Mouse (Mus musculus) adrenal gland, adult 2 months (tissue): Measurements from ENCODE around the gene Rassf2. TPM values are rescaled to one million over a fixed set of nuclear protein-coding genes. Genes with fewer than 3 reads are reported as not detected.

ENCODE experiments used
- DNase-seq: peaks from one replicate; pipeline ENCODE4 v3.0.0; 2021
- long read RNA-seq: library from polyadenylated mRNA; stranded (forward); transcript quantifications from one replicate; pipeline ENCODE4 v2.0.0, GENCODE M21; 2021
- polyA plus RNA-seq: library from polyadenylated mRNA; depleted of rRNA; stranded (reverse); fragments of >200 nt; gene quantifications from 2 replicates; pipeline ENCODE4 v1.2.3, GENCODE M21; 2012; rRNA removed
- total RNA-seq, 2 experiments: library from RNA; stranded (reverse); gene quantifications; 2 replicates each; pipeline ENCODE4 v1.2.3; 2021

The Rassf2 gene
- total RNA-seq (10 to 100 TPM; 10.4 to 11.7 TPM), polyA plus RNA-seq (10.5 and 12.3 TPM in 2 replicates)
- long read RNA-seq, full-length matches to known transcripts: 1 of 5 reads
- long read RNA-seq, partial matches to known transcripts: 1 of 5 reads
- long read RNA-seq, other reads (novel, unspliced or antisense): 3 of 5 reads

DNA sequence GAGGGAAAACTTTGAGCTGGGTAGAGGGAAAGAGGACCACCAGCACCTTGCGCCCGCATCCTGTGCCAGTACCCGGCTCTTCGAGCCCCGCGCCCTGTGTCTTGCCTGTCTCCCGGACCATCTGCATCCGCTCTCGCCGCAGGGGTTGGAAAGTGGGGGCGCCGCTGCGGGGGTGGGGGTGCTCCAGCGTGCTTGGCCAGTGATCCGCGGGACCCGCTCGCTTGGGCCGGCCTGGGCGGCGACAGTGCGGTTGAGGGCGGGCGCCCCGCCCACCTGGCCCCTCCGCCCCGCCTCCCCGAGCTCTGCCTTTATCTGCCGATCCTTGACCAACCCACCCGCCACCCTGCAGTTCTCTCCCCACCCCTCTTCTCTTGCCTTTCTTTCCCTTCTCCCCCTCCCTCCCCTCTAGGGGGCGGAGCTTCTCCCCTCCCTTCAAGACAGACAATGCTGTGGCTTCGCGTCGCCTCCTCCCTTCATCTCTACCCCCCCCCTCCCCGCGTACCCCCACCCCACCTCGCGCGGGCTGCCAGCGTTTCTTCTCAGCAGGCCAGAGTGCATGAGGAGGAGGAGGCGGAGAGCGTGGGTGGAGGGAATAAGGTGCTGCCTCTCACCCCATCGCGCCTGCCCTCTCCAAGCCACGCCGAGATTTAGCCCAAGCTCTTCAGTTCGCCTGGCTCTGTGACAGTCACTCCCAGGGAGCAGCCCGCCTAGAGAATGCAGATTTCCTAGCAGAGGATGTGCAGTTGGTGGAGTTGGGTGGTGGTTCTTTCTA is at the start of gene Rassf2:
Gene Rassf2 (minus strand): TSS at position 613 of the 772 bp plus-strand sequence.
- peak; percentile 86 for DNase-seq

DNA sequence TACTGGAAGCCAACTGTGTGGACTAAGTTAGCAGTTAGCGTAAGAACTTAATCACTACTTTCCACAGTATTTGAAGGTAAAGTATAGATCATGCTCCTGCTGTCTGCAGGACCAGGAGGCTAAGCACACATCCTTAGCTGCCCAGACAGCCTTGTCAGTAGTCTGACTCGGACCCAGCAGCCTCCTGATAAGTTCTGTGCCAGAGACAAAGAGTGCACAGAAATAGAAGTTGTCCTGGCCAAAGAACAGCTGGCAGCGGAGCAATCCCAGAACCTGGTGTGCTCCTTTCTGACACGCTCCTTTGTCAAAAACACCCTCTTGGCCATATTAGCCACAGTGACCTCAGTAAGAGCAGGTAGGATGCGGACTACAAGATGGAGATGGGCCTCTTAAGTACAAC is 49.1 kb upstream of the Rassf2 start:
- no peak for DNase-seq

DNA sequence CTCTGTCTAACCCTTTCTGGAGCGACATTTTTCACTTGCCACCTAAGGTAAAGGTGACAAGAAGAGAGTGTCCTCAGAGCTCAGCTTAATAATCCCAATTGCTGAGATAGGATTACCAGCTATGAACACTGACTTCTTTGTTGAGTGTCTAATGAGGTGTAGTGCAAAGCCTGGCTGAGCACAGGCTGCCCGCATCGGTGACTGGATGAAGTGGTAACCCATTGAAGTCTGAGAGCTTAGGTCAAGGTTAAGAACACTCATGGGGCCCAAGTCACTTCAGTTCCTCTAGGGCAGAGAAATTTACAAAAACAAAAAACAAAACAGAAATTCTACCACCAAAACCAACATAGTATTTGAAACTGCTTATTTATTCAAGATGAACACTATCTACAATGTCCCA is 43.0 kb upstream of the Rassf2 start:
- DNase-seq: no peak

DNA sequence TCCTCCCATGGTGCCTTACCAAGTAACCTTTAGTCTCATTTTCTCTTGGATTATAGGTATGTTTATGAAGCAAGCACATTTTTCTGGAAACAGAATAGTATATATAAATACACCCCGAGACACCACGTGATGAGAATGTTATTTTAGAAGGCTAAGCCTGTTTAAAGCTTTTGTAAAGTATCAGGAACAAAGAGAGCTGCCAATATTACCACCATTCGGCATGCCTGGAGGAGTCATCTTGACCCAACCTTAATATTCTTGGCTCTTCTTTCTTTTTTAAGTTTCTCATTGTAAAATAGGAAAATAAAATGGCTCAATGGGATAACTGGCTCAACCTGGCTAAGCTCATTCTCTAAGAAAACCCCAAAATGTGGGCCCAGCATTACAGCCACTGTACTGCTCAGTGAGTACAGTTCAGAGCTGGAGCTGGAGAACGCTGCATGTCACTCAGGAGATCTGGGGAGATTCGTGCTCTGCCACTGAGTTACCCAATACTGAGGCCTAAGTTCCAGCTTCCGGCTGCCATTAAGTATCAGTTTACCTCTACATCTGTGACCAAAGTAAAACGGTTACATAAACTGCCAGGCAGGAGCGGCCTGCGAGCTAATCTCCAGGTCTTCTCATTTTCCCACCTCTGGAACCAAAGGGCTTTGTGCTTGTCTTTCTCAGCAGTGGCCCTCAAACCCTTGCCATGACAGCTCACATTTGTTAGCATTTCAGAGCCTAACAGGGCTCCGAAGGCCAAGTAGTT is 40.1 kb upstream of the Rassf2 start:
- DNase-seq: no peak

DNA sequence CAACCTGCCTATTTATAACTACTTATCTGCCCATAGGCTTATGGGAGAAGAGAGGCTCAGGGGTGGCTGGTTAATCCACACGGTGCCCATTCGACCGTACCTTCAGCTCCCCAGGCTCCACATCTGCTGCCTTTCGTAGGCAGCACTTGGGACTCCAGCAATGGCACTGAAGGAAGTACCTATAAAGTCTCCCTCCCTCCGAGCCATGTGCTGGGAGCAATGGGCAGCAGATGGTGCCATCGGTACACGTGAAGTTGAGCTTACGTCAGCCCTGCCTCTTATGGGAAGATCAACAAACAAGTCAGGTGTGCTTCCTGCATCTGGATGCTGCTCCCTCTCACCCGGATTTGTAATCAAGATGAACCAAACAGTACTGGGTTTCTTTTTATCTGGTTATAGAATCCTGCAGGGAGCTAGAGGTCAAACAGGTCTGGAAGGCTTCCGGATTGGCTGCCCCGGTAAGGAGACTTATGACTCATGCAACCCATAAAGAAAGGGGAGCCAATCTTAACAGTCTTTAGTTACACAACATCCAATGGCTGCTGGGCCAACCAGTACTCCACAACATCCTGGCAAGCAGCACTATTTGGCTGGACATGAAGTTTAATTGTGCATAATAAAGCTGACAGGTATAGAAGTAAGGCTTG is 34.2 kb upstream of the Rassf2 start:
- DNase-seq: no peak

DNA sequence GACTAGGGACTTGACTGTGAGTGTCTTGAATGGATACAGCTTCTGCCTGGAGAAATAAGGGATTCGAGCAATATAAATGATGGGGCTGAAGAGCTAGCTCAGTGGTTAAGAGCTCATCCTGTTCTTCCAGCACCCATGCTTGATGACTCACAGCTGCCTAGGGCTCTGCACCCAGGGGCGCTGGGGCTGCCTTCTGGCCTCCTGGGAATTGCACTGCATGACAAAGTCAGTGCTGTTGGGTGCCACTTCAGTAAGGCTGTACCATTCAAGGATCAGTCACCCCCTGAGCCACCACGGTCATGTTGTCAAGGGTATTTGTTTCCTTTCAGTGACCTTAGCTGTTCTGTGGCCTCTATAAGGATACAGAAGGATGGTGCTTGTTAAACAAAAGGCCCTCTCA is 33.7 kb upstream of the Rassf2 start:
- DNase-seq: no peak

DNA sequence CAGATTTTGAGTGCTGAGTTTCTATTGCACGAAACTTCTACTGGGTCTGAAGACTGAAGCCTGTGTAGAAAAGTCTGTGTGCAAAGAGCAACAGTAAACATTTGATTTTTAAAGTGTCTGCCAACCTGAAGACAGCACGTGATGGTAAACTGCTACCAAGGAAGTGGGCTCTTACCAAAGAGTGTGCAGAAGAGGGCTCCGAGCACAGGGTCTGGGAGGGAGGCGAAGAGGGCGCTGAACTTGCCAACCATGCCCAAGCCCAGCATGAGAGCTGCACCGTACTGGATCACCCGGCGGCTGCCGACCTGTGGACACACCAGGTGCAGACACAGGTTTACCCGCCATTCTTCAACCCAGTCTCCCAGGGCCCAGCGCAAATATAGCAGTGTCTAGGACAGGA is 31.8 kb upstream of the Rassf2 start:
- DNase-seq: no peak

DNA sequence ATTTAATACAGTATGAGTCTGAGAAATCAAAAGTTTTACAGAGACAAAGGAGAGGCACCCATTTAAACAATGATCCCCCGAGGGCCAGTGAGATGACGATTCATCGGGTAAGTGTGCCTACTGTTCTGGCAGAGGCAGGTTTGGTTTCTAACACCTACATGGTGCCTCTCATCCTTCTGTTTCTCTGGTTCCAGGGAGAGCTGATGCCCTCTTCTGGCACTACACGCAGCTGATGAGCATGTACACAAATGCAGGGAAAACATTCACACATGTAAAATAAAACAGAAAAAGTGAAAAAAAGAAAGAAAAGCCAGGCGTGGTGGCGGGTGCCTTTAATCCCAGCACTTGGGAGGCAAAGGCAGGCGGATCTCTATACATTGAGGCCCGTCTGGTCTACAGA is 29.9 kb upstream of the Rassf2 start:
- DNase-seq: no peak

DNA sequence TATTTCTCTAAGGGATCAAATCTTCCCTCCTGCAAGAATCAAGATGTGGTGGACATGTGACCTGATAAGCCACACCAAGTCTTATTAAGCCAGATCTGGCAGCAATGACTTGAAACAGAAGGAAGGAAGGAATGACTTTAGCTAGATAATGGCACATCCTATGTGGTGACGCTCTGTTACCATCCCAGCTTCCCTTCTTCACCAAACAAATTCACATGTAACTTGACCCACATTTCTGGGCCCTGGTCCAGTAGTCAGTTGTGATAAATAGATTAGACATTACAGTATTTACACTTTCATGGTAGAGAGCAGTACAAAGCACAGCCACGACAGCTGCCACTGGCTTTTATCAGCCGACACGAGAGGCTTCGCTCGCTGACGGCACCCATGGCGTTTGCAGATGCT is 25.3 kb upstream of the Rassf2 start:
- DNase-seq: no peak

DNA sequence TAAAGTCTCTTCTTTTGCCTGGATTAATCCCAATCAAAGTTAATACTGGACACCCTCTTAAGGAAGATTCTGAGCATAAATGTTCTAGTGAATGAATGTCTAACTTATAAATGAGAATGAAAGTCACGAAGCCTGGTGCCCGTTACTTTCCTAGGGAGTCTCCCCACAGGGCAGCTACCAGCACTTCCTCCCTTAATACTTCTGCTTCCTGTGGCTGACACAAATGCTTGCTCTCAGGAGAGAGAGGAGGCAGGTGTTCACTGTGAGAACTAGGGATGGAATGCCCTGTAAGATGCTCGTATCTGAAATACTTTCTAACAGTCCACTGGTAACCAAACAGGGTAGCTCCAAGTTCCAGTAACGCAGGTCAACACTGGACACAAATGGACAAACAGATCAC is 23.8 kb upstream of the Rassf2 start:
- no peak for DNase-seq

DNA sequence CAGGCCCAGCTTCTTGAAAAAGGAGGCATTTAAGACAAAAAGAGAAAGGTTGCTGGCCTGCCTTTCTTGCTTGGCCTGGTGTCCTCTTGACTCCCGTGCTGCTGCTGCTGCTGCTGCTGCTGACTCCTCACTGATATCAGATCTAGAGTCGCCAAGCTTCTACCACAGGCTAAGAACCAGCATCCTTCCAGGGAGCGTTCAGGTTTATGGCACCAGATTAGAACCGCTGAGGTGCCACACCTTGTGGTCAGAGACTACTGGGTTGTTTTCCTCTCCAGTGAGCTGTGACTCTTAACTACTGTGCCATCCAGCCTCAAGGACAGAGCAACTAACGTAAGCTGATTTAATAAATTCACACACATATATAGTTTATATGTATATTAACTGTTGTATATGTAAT is 21.7 kb upstream of the Rassf2 start:
- DNase-seq: no peak

DNA sequence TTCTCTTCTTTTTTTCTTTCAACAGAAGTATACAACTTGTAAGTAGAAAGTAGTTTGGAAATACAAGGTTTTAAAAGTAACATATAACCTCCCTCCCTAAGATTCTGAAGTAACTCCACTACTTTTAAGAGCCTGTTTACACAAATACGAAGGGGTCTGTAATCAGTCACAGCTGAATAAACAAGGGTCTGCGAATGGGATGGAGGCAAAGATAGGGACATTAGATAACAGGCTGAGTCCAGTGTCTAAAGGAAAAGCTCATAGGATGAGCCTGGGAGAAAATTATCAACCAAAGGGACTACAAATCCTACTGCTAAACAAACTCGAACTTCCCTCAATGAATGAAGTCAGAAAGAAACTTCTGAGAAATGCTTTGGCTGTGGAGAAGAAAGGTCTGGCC is 19.9 kb upstream of the Rassf2 start:
- DNase-seq: no peak

DNA sequence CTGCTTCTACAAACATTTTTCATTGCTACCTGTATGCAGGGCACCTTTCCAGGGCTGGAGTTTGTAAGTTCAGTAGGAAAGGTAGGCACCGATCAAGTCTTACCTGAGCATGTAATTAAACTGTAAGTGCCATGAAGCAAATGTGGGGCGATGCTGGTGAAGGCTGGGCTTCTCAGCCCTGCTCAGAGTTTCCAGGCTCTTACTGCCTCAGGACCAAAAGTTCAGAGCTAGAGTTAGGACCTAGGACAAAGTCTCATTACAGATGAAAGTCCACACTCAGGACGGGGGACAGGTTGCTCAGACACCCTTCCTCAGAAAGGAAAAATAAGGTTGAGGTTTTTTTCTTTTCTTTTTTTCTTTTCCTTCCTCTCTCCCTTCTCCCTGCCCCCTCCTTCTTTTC is 19.4 kb upstream of the Rassf2 start:
- no peak for DNase-seq

DNA sequence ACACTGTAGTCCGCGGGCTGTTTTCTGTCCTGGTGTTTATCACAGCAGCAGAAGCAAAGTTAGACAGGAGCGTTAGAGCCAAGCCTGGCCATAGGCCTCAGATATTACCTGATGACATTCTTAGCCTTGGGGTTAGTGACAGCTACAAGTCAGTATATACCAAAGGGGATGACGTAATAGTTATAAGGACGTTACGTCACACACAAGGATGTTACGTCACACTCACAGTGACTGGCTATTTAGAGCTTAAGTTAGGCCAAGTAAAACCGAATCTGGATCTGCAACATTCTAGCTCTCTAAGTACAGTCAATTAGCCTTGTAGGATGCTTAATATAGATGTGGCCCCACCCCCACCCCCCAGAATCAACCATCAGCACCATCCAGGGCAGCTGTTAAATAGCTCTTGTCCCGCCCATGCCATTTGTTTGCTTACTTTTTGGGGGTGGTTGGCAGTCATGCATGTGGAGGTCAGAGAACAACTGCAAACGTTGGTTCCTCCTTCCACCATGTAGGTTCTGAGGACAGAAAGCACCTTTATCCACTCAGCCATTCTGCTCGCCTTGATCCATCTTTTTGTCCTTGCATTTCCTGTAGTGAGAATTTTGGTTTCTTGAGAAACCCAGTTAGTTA is 18.2 kb upstream of the Rassf2 start:
- DNase-seq: no peak

DNA sequence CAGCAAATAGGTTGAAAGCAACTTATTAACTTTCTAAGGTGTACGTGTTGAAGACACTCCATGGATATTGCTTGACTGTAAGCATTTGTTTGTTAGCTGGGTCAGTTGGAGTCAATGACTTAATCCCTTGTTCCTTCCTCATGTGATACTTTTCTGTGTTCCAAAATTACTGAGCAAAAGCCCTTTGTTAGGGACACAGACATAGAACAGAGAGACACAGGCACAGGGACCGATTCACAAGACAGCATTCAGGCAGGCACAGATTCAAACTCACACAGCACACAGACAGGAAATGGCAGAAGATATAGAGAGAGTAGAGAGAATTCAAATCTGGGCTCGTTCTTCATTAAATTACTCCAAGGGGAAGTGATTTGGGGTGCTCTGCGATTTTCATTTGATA is 17.3 kb upstream of the Rassf2 start:
- no peak for DNase-seq

DNA sequence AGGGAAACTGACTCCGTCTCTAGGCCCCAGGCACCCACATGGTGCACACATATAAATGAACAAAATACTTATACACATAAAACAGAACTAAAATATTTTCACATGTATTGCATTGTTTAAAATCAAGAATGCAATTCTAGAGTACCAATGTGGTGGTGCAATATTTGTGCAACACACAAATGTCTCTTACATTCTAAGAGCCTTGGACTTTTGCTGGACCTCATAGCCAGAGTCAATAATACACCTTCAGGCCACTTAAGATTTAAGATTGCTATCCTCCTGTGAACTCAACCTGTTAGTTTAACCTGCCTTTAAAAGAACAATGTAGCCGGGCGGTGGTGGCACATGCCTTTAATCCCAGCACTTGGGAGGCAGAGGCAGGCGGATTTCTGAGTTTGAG is 16.6 kb upstream of the Rassf2 start:
- no peak for DNase-seq

DNA sequence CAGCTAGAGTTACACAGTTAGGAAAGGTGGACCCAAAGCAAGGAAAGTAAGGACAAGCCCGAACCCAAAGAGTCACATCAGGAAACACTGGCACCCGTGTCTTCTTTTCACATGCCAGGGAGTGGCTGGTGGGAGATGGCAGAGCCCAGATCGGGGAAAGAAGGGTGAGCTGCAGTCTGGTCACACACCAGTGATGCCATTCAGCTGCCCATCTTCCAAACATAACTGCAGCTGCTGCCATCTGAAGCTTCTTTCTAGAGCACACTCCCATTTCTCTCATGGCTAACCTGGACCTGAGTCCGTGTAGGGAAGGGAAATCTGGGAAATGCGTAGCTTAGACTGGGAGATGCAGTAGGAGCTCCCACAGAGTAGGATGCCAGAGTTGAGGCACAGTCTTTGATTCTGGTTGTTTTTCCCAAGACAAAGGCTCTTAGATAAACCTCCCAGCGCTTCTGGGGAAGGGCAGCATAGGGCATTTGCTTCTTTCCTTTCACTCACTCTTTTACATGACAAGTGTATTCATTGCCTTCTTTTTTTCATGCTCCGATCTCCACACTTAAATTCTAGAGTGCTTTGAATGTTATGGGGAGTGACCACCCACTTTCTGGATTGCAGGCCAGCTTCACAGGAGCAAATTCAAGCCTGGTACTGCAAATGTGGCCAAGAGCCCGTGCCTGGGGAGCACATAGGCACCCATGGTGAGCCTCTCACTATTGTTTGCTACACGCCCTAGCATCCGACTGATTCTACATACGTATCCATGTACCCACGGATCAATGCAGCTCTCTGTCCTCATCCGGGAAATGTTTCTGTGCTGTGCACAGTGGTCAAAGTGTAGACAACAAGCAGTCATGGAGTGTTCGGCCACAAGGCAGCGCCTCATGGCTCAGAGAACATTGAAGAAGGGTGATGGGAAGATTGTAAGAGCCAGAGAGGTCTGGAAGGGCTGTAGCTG is 14.5 kb upstream of the Rassf2 start:
- no peak for DNase-seq

DNA sequence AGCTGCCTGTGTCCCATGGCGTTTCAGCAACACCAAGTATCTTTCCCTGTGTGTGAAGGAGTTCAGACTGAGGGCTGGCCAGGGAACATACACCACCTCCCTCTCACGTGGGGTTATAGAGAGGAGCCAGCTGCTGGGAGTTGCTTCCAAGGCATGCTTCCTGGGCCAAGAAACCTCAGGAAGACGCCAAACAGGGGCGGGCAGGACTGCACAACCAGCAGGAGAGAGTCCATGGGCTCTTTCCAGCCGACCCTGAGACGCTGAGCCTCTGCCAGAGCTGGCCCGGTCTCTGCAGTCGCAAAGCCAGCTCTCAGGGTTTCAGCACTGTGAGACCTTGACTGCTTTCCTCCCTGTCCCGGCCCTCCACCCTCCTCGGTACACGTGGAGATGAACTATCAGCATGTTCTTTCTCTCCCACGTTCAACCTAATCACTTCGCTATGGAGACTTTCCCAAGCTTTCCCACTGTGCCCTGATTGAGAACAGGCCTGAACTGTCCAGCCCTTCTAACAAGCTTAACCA is 13.1 kb upstream of the Rassf2 start:
- peak; percentile 84 for DNase-seq

DNA sequence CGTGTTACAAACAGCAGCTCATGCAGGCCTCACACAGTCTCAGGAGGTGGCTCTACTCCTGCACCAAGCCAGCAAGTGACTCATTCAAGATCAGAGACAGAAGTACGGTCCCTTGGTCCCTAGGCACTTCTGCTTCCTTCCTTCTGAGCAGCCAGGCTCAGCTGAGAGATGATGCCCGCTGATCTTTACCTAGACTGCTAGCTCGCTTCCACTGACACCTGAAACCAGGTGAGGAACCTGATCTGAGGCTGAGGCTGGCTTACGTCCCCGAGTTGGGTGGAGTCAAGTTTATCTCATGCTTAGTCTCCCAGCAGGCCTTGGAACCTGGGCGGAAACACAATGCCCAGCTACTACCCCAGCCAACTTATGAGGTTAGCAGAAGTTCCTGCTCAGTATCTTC is 9.8 kb upstream of the Rassf2 start:
- DNase-seq: no peak

DNA sequence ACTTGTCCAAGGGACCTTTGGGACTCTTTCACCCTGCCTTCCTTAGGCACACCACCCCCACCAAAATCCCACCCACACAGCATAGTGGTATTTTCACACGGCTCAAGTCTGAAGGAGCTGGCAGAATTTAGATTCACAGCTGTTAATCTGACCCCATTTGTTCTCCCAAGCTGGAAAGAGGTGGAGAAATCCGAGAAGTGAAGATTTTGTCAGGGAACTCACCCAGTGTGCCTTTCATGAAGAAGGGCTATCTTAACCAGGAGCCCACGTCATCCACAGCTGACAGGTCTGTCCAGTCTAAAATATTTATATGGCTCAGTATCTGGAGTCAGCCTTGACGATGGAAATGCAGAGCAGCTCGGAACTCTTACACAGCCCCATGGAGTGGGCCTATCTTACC is 6.3 kb upstream of the Rassf2 start:
- no peak for DNase-seq

DNA sequence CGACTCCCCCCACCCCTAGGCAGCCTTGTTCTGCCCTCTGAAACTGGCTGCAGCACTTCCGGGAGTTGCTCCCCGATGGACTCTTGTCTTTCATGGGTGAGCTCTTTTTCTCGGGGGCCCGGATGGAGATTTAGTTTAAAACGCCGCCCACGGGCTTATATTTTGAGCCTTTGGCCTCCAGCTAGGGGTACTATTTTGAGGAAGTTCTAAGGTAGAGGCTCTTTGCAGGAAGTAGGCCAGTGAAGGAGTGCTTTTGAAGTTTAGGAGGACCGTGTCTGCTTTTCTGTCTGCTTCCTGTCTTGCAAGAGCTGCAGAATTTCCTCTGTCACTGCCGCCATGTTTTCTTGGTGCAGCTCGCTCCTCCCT is 5.4 kb upstream of the Rassf2 start:
- no peak for DNase-seq
